Mouse (Mus musculus) midbrain, embryonic 14.5 days (tissue): Measurements from ENCODE around the gene Fam196a. TPM values are rescaled to one million over a fixed set of nuclear protein-coding genes. Genes with fewer than 3 reads are reported as not detected.
A peak's percentile ranks its signal among the peaks of the same experiment; 100 is the strongest.

Source experiments
- ATAC-seq: fragments of 200-750 bp; cut with Nextera tagmentation; 2 replicates; pipeline ENCODE4 v1.8.0; 2017; ENCODE audit warnings: moderate number of reproducible peaks, moderate library complexity; ENCODE audit not compliant: low FRiP score, low TSS enrichment
- DNase-seq: peaks from one replicate; pipeline ENCODE4 v3.0.0-alpha.2; 2015
- H3K27ac ChIP-seq: fragments of 300-500 bp; sonication (generic); replicated peaks from 2 replicates; pipeline ENCODE4 v1.5.1; 2014; ENCODE audit warnings: mild to moderate bottlenecking, low read depth, low read length, moderate library complexity
- H3K27me3 ChIP-seq: fragments of 300-500 bp; sonication (generic); 2 replicates; pipeline ENCODE4 v1.6.1; 2014; ENCODE audit warnings: low read length, control low read depth, mixed read lengths; ENCODE audit not compliant: control insufficient read depth, insufficient read depth
- H3K36me3 ChIP-seq: fragments of 300-500 bp; sonication (generic); 2 replicates; pipeline ENCODE4 v1.6.1; 2014; ENCODE audit warnings: low read length, control low read depth; ENCODE audit not compliant: control insufficient read depth, insufficient read depth
- H3K4me1 ChIP-seq: fragments of 300-500 bp; sonication (generic); 2 replicates; pipeline ENCODE4 v1.6.1; 2014; ENCODE audit warnings: mild to moderate bottlenecking, antibody characterized with exemption, low read length, control low read depth; ENCODE audit not compliant: control insufficient read depth, insufficient read depth
- H3K4me2 ChIP-seq: fragments of 300-500 bp; sonication (generic); 2 replicates; pipeline ENCODE4 v1.6.1; 2014; ENCODE audit warnings: mild to moderate bottlenecking, low read length, moderate library complexity
- H3K4me3 ChIP-seq: fragments of 300-500 bp; sonication (generic); replicated peaks from 2 replicates; pipeline ENCODE4 v1.5.1; 2014; ENCODE audit warnings: low read depth, low read length
- H3K9ac ChIP-seq: fragments of 300-500 bp; sonication (generic); replicated peaks from 2 replicates; pipeline ENCODE4 v1.6.1; 2014; ENCODE audit warnings: mild to moderate bottlenecking, low read length, moderate library complexity
- H3K9me3 ChIP-seq: fragments of 300-500 bp; sonication (generic); 2 replicates; pipeline ENCODE4 v1.6.1; 2016; ENCODE audit warnings: low read length, control low read depth, mixed read lengths; ENCODE audit not compliant: control insufficient read depth
- WGBS: fragments of 180-500 bp; shearing (Covaris S2); extraction: QIAGEN DNeasy Blood & Tissue Kit; methylation state at CpG from one replicate; pipeline ENCODE4 v1.1.7; 2014; 5-methylcytosine and 5-hydroxymethylcytosine counted together
- polyA plus RNA-seq: library from polyadenylated mRNA; unstranded; fragments of >200 nt; fragmentation: Nextera tagmentation; extraction: Ambion mirVana; gene quantifications from 2 replicates; pipeline ENCODE4 v1.2.1, GENCODE M21; 2014

Gene Fam196a
- polyA plus RNA-seq, 1 experiment from 2014 or later = 13.1 TPM

- no peaks in the 10 kb centered on the region for H3K36me3 ChIP-seq
- H3K4me1 ChIP-seq = 0 out of 2 replicates have a peak, but pooled peaks cover 11% of the 10 kb centered on the region
- H3K9me3 ChIP-seq = no peaks in the 10 kb centered on the region
- H3K27me3 ChIP-seq = peaks cover 12% of the 10 kb centered on the region
- H3K4me2 ChIP-seq = peak overlapping the region; percentile 78
- DNase-seq (no peak), ATAC-seq (peak; percentile 37; the same call in 1 of the 2 replicates)
- WGBS = under 1% methylated on average over 33 of the region's 37 CpGs
- peak overlapping the region; percentile 70 for H3K9ac ChIP-seq
- H3K27ac ChIP-seq = peak overlapping the region; percentile 77
- H3K4me3 ChIP-seq = peak overlapping the region; percentile 59
Measured at GRCm38 (mm10) chr7:134937471-134937926, 731 bp downstream of the Fam196a start.

DNA sequence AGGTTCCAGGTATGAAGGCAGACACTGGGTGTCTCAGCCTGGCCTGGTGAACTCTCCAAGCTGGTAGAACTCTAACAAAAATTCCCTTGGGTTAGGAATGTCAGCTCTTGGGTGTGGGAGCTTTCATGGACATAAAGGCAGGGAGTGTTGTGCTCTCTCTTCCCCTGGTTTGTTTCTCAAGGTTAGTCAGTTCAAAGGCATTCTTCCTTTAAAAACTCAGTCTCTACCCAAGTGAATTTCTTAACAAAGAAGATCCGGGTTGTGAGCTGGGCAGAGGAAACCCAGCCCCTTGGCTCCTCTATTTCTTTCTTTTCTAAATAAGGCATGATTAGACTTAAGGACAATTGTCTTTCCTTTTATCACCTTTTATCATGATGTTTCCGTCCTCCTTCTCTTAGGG, 6.3 kb downstream of the Fam196a start:
- Histone ChIP-seq H3K27ac (no peak overlapping the region), H3K9ac (no peak overlapping the region), H3K27me3 (peaks cover 5% of the 10 kb centered on the region), H3K4me3 (no peak overlapping the region), H3K4me1 (0 out of 2 replicates have a peak, but pooled peaks cover 5% of the 10 kb centered on the region), H3K36me3 (no peaks in the 10 kb centered on the region), H3K9me3 (no peaks in the 10 kb centered on the region), H3K4me2 (no peak overlapping the region)
- DNase-seq (no peak), ATAC-seq (no peak)
- 63% methylated on average over 2 of the region's 2 CpGs for WGBS

- no peak overlapping the region for H3K9ac ChIP-seq
- no peak overlapping the region for H3K4me2 ChIP-seq
- H3K27ac ChIP-seq = no peak overlapping the region
- H3K27me3 ChIP-seq = no peaks in the 10 kb centered on the region
- H3K4me3 ChIP-seq = no peak overlapping the region
- DNase-seq = no peak
- H3K9me3 ChIP-seq = no peaks in the 10 kb centered on the region
- no peaks in the 10 kb centered on the region for H3K36me3 ChIP-seq
- 65% methylated on average over 2 of the region's 2 CpGs for WGBS
- no peaks in the 10 kb centered on the region for H3K4me1 ChIP-seq
- ATAC-seq = no peak
Measured at GRCm38 (mm10) chr7:134901992-134902391, 36.2 kb downstream of the Fam196a start.

DNA sequence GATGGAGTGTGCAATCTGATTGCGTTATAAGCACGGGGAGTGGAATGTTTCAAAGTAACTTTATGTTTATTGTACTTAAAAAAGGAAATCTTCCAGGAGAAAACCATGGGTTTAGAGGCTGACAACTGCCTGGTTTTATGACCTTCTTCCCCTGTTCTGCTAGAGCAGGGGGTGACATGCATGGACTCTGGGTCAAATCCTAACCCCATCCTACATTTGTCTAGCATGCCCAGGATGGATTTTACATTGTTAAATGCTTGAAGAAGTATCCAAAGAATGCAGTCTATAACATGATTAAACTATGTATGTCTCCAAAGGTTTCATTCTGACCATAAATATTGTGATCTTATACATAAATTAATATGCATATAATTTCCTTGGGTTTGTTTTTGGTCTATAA, 38.8 kb downstream of the Fam196a start:
- Histone ChIP-seq H3K4me1 (no peaks in the 10 kb centered on the region), H3K27ac (no peak overlapping the region), H3K36me3 (no peaks in the 10 kb centered on the region), H3K9me3 (no peaks in the 10 kb centered on the region), H3K4me2 (no peak overlapping the region), H3K9ac (no peak overlapping the region), H3K4me3 (no peak overlapping the region), H3K27me3 (no peaks in the 10 kb centered on the region)
- DNase-seq (no peak), ATAC-seq (no peak)
- WGBS = 89% methylated on average over 2 of the region's 2 CpGs

GRCm38 (mm10) chr7:134894604-134895003, 43.6 kb downstream of the Fam196a start:
- DNase-seq (no peak), ATAC-seq (no peak)
- no peaks in the 10 kb centered on the region for H3K27me3 ChIP-seq
- WGBS = 71% methylated on average over 2 of the region's 2 CpGs
- H3K36me3 ChIP-seq = no peaks in the 10 kb centered on the region
- H3K9me3 ChIP-seq = no peaks in the 10 kb centered on the region
- no peak overlapping the region for H3K4me3 ChIP-seq
- no peak overlapping the region for H3K9ac ChIP-seq
- no peak overlapping the region for H3K4me2 ChIP-seq
- H3K4me1 ChIP-seq = peaks cover 7% of the 10 kb centered on the region; the same call in 1 of the 2 replicates
- no peak overlapping the region for H3K27ac ChIP-seq

GRCm38 (mm10) chr7:134892972-134893371, 45.3 kb downstream of the Fam196a start:
- ATAC-seq (no peak), DNase-seq (peak; percentile 35)
- Histone ChIP-seq H3K9me3 (no peaks in the 10 kb centered on the region), H3K36me3 (no peaks in the 10 kb centered on the region), H3K27ac (0 out of 2 replicates have a peak overlapping the region, but pooled peaks have one; percentile 10), H3K4me1 (peaks cover 7% of the 10 kb centered on the region; the same call in 1 of the 2 replicates), H3K27me3 (no peaks in the 10 kb centered on the region), H3K4me3 (no peak overlapping the region), H3K4me2 (no peak overlapping the region), H3K9ac (no peak overlapping the region)
- 98% methylated on average over 4 of the region's 4 CpGs for whole genome bisulfite sequencing

GRCm38 (mm10) chr7:134892449-134892871, 45.8 kb downstream of the Fam196a start:
- 53% methylated on average over 13 of the region's 13 CpGs for WGBS

DNA sequence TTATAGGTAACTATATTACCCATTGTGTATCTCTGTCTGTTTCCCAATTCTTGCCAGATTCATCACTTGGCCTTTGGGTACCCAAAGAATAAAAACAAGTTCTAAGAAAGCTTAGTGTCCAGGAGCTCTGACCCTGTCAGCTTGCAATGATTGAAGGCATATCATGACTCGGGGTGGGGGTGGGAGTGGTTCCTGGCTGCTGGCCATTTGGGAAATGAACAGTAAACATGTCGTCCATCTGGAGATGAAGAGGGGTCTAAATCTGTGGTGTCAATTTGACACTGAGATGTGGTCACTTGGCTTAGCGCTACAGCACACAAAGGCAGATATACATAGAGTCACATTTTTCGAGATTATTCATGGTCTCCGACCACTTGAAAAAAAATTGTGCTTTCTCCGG, 54.7 kb downstream of the Fam196a start:
- Histone ChIP-seq H3K4me1 (peaks cover 12% of the 10 kb centered on the region), H3K36me3 (no peaks in the 10 kb centered on the region), H3K4me2 (no peak overlapping the region), H3K9ac (no peak overlapping the region), H3K4me3 (no peak overlapping the region), H3K27ac (no peak overlapping the region), H3K9me3 (no peaks in the 10 kb centered on the region), H3K27me3 (no peaks in the 10 kb centered on the region)
- no peak for ATAC-seq
- DNase-seq = no peak
- WGBS = 85% methylated on average over 6 of the region's 6 CpGs

More at GRCm38 (mm10) chr7:134892449-134892871, 45.8 kb downstream of the Fam196a start:
- H3K36me3 ChIP-seq = no peaks in the 10 kb centered on the region
- H3K9me3 ChIP-seq = no peaks in the 10 kb centered on the region
- H3K4me3 ChIP-seq = no peak overlapping the region
- no peak overlapping the region for H3K9ac ChIP-seq
- DNase-seq (peak; percentile 72), ATAC-seq (no peak; the same call in 1 of the 2 replicates)
- no peaks in the 10 kb centered on the region for H3K27me3 ChIP-seq
- peak overlapping the region; percentile 10 for H3K27ac ChIP-seq
- peaks cover 7% of the 10 kb centered on the region; the same call in 1 of the 2 replicates for H3K4me1 ChIP-seq
- no peak overlapping the region for H3K4me2 ChIP-seq

DNA sequence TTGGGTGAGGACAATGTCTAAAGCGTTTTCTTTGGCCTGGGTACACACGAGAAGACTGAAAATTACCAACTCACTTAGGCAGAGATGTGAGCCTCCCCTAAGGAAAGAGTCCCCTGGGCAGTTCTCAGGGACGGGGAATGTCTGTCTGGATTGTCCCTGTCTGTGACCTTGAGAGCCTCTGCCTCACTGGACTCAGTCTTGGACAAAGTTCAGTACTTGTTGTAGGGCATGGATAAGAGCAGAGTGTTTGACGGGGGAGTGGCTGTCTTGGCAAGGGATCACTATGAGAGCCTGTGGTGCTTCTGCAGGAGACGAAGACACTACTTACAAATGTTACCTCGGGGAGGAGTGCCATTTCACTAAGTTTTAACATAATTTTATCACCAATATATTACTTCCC, 57.8 kb downstream of the Fam196a start:
- Histone ChIP-seq H3K9me3 (no peaks in the 10 kb centered on the region), H3K36me3 (no peaks in the 10 kb centered on the region), H3K27ac (no peak overlapping the region), H3K9ac (no peak overlapping the region), H3K27me3 (no peaks in the 10 kb centered on the region), H3K4me3 (no peak overlapping the region), H3K4me1 (peaks cover 12% of the 10 kb centered on the region), H3K4me2 (no peak overlapping the region)
- DNase-seq = no peak
- WGBS = 67% methylated on average over 6 of the region's 6 CpGs
- no peak for ATAC-seq
